Mouse (Mus musculus): Measurements from ENCODE around the gene Elp5.
"Not testable (repeated sequence)": the region's sequence is repeated elsewhere in the genome, so short reads cannot be mapped to it uniquely, and the experiment has no call there.

Elp5 gene

GRCm38 (mm10) chr11:69982225-69982624 lies at the start of gene Elp5:
Gene Elp5, minus strand, starts transcription at chr11:69982517.
- no peak for DNase-seq

- DNase-seq: no peak
These were observed 49.0 kb upstream of the Elp5 start for GRCm38 (mm10) chr11:70031321-70031670.

GRCm38 (mm10) chr11:70030651-70031320 lies 48.5 kb upstream of the Elp5 start:
- no peak for DNase-seq

GRCm38 (mm10) chr11:70029829-70030550 lies 47.7 kb upstream of the Elp5 start:
- DNase-seq: no peak

- peak; percentile 23 to 47 for DNase-seq
These were observed 46.9 kb upstream of the Elp5 start for GRCm38 (mm10) chr11:70029130-70029801.

- no peak for DNase-seq
These were observed 46.2 kb upstream of the Elp5 start for GRCm38 (mm10) chr11:70028401-70029129.

GRCm38 (mm10) chr11:70027397-70027796 lies 45.1 kb upstream of the Elp5 start:
- DNase-seq: no peak

GRCm38 (mm10) chr11:70026689-70027088 lies 44.4 kb upstream of the Elp5 start:
- DNase-seq: peak; percentile 26 to 40

GRCm38 (mm10) chr11:70024151-70024514 lies 41.8 kb upstream of the Elp5 start:
- DNase-seq: no peak

- no peak for DNase-seq
These were observed 41.3 kb upstream of the Elp5 start for GRCm38 (mm10) chr11:70023481-70024150.

GRCm38 (mm10) chr11:70021264-70022132 lies 39.2 kb upstream of the Elp5 start:
- DNase-seq: peak; percentile 97 to 98

- DNase-seq: peak; percentile 81 to 86
These were observed 38.5 kb upstream of the Elp5 start for GRCm38 (mm10) chr11:70020731-70021263.

- DNase-seq: no peak
These were observed 37.8 kb upstream of the Elp5 start for GRCm38 (mm10) chr11:70020022-70020631.

GRCm38 (mm10) chr11:70019495-70020021 lies 37.2 kb upstream of the Elp5 start:
- no peak for DNase-seq

- DNase-seq: peak in 1 of 2 experiments; percentile 51
These were observed 36.0 kb upstream of the Elp5 start for GRCm38 (mm10) chr11:70018131-70018990.

GRCm38 (mm10) chr11:70017199-70017767 lies 35.0 kb upstream of the Elp5 start:
- no peak for DNase-seq

- DNase-seq: no peak
These were observed 34.4 kb upstream of the Elp5 start, which contains the start of gene Dlg4 for GRCm38 (mm10) chr11:70016669-70017068. Gene Dlg4, plus strand, starts transcription at chr11:70016942.

- DNase-seq: not testable (repeated sequence)
These were observed 33.9 kb upstream of the Elp5 start for GRCm38 (mm10) chr11:70016177-70016576.

- no peak for DNase-seq
These were observed 33.4 kb upstream of the Elp5 start for GRCm38 (mm10) chr11:70015677-70016076.

Measured in kidney, postnatal 36 days (tissue).